Mouse (Mus musculus): ENCODE measurements at regions not wholly inside any gene's neighbourhood (a gene's known extent, or its start where the extent isn't known, plus 50 kb on each side); places are given as distances from the start of the nearest gene placed in this dataset.

DNA sequence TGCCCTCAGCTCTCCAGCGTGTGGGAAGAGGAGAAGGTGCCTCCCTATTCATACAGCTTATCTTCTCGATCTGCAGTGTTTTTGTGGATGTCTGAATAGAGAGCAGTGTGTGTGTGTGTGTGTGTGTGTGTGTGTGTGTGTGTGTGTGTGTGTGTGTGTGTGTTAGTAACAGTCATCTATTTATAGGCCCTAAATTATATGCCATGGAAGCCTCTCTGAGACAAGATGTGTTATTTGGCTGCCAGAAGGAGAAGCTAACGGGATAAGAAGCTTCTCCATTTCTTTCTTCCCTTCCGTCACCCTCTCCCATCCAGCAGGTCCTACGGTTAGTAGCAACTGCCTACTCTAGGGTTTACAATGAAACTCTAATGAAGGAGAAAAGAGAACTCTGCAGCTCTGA, 270.3 kb downstream of the Emp1 start:
- TF ChIP-seq CTCF (IDR thresholded peaks at IDR 0.05; ENCODE audit: low read depth) (no peak), EP300 (optimal IDR thresholded peaks at IDR 0.05) (no peak)

Data from stomach, postnatal 0 days (tissue).